Mouse (Mus musculus): ENCODE results near the gene Tas2r143. TPM values are rescaled to one million over a fixed set of nuclear protein-coding genes. Genes with fewer than 3 reads are reported as not detected.

The Tas2r143 gene
- not detected for polyA plus RNA-seq (2021)

DNA sequence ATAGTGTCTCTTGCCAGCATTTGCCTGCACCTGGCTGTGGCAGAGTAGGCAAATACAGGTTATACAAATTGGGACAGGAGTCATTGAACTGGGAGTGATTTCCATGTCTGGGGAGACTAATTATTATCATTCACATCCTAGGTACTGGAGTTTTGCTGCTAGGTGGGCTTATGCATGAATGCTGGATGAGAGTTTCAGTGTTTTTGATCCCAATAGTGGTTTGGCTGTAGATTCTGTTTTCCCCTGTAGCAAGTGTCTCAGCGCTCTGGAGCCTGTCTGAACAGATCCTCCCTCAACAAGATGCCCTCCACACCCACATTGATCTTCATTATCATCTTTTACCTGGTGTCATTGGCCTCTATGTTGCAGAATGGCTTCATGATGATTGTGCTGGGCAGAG is at the start of gene Tas2r143:
Gene Tas2r143, plus strand, starts transcription at position 301 of the 400 bp plus-strand sequence.
- no peaks in the 10 kb centered on the region for H3K27me3 ChIP-seq
- ChIA-PET POLR2A (no interaction called here), CTCF (no interaction called here)
- TF ChIP-seq CTCF (IDR thresholded peaks at IDR 0.05), result no peak
- in situ Hi-C loops (cut with MboI; ENCODE audit: low pct_unique_long_range_greater_than_20kb), result no loop called here
- ATAC-seq (no peak), DNase-seq (ENCODE audit: low read depth, low spot score) (no peak)

DNA sequence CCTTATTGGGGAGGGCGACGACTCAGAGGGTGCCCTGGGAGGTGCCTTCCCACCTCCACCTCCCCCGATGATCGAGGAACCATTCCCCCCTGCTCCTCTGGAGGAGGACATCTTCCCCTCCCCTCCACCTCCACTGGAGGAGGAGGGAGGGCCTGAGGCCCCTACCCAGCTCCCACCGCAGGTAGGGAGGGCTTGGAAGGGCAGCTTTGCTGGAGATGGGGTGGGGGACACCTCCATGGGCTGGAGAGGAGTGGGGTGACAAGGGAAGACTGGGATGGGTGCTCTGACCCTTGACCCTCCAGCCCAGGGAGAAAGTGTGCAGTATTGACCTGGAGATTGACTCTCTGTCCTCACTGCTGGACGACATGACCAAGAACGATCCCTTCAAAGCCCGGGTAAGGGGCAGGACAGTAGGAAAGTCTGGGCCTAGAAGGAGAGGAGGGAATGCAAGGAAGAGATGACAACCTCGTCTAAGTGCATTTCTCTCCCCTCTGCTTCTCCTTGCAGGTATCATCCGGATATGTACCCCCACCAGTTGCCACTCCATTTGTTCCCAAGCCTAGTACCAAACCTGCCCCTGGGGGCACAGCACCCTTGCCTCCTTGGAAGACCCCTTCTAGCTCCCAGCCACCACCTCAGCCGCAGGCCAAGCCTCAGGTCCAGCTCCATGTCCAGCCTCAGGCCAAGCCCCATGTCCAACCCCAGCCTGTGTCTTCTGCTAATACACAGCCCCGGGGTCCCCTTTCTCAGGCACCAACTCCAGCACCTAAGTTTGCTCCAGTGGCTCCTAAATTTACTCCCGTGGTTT is 48.9 kb upstream of the Tas2r143 start:
- ChIA-PET POLR2A (interaction anchor here (1.0 to 1.7 kb wide), 7 partner anchors 9 to 42 kb away, joined by 3 to 9 read pairs (median 5); no protein-coding TSS in a partner anchor), CTCF (interaction anchor here (0.7 to 1.0 kb wide), 2 partner anchors 15 to 26 kb away, joined by 3 to 4 read pairs; partner anchors contain the start of gene Fam131b)
- no peak for DNase-seq (ENCODE audit: low read depth, low spot score)
- ATAC-seq, result no peak
- no peaks in the 10 kb centered on the region for H3K27me3 ChIP-seq
- in situ Hi-C loops (cut with MboI; ENCODE audit: low pct_unique_long_range_greater_than_20kb), result no loop called here
- no peak for TF ChIP-seq CTCF (IDR thresholded peaks at IDR 0.05)

DNA sequence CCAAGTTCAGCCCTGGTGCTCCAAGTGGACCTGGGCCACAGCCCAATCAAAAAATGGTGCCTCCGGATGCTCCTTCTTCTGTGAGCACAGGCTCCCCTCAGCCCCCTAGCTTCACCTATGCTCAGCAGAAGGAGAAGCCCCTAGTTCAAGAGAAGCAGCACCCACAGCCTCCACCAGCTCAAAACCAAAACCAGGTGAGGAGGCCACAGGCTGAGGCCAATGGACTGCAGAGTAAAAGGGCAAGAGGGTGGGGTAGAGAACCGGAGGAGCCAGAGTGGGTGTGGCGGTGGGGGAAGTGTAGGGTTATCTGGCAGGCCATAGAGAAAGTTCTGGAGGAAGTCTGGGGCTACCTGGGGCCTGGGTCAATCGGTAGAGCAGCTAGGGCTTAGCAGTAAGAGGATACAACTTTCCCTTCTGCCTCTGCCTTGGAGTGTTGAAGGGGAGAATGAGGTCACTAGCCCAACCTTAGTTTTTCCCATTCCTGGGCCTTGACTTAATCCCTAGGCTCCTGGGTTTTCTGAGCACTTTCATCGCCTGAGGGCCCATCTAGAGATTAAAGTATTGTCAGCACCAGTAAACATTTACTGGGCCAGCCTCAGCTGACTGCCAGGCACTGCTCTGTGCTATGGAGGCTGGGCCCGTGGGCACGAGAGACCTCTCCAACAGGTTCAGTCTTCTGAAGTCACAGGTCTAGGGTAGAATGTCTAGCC is 48.1 kb upstream of the Tas2r143 start:
- ATAC-seq (no peak), DNase-seq (ENCODE audit: low read depth, low spot score) (no peak)
- no peak for TF ChIP-seq CTCF (IDR thresholded peaks at IDR 0.05)
- no peaks in the 10 kb centered on the region for H3K27me3 ChIP-seq
- POLR2A ChIA-PET, result interaction anchor here (0.6 to 1.6 kb wide), 7 partner anchors 9 to 41 kb away, joined by 3 to 5 read pairs (median 4); no protein-coding TSS in a partner anchor
- CTCF ChIA-PET, result interaction anchor here (0.7 to 1.1 kb wide), 4 partner anchors 15 to 39 kb away, joined by 3 read pairs; no protein-coding TSS in a partner anchor
- in situ Hi-C loops (cut with MboI; ENCODE audit: low pct_unique_long_range_greater_than_20kb), result no loop called here

DNA sequence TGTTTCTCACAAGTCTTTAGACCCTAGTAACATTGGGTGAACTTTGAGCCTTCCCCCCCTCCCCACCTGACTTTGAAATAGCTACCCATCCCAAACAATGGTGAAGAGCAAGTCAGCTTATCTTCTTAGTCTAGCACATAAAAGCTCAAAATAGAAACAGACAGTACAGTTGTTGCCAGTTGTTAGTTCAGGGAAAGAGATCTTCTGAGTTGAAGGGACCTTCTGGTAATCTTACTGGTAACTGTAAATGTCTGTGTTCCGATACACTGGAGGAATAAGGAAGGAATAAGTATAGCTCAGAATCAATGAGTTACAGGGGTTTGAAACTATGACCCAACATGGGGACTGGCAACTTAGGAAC is 47.6 kb upstream of the Tas2r143 start:
- POLR2A ChIA-PET, result interaction anchor here (0.6 to 1.6 kb wide), 7 partner anchors 8 to 43 kb away, joined by 3 to 5 read pairs (median 4); no protein-coding TSS in a partner anchor
- in situ Hi-C loops (cut with MboI; ENCODE audit: low pct_unique_long_range_greater_than_20kb), result no loop called here
- ATAC-seq (no peak), DNase-seq (ENCODE audit: low read depth, low spot score) (no peak)
- H3K27me3 ChIP-seq, result no peaks in the 10 kb centered on the region
- CTCF ChIA-PET, result interaction anchor here (0.7 to 1.1 kb wide), 3 partner anchors 21 to 39 kb away, joined by 3 read pairs; no protein-coding TSS in a partner anchor
- no peak for TF ChIP-seq CTCF (IDR thresholded peaks at IDR 0.05)

DNA sequence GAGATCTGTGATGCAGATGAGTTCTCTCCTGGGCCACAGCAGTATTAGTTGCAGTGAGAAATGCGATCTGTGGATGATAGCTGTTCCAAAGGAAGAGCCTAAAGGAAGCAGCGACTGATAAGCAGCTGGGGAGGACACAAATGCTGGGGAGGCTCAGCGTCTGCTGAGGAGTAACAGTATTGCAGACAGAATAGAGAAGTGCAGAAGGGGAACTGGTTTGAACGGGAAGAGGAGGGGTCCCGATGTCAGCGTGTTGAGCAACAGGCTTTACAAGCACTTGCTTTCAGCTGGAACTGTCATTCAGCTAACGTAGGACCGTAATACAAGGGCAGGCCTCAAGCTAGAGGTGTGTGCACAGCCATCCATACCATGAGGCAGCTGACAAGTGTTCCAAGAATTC is 46.9 kb upstream of the Tas2r143 start:
- DNase-seq (ENCODE audit: low read depth, low spot score) (no peak), ATAC-seq (no peak)
- CTCF ChIA-PET, result interaction anchor here (0.8 to 1.1 kb wide), 2 partner anchors 21 to 36 kb away, joined by 3 read pairs; no protein-coding TSS in a partner anchor
- no peak for TF ChIP-seq CTCF (IDR thresholded peaks at IDR 0.05)
- POLR2A ChIA-PET, result interaction anchor here (0.7 to 1.6 kb wide), 4 partner anchors 11 to 43 kb away, joined by 3 to 4 read pairs (median 4); no protein-coding TSS in a partner anchor
- in situ Hi-C loops (cut with MboI; ENCODE audit: low pct_unique_long_range_greater_than_20kb), result no loop called here
- no peaks in the 10 kb centered on the region for H3K27me3 ChIP-seq

DNA sequence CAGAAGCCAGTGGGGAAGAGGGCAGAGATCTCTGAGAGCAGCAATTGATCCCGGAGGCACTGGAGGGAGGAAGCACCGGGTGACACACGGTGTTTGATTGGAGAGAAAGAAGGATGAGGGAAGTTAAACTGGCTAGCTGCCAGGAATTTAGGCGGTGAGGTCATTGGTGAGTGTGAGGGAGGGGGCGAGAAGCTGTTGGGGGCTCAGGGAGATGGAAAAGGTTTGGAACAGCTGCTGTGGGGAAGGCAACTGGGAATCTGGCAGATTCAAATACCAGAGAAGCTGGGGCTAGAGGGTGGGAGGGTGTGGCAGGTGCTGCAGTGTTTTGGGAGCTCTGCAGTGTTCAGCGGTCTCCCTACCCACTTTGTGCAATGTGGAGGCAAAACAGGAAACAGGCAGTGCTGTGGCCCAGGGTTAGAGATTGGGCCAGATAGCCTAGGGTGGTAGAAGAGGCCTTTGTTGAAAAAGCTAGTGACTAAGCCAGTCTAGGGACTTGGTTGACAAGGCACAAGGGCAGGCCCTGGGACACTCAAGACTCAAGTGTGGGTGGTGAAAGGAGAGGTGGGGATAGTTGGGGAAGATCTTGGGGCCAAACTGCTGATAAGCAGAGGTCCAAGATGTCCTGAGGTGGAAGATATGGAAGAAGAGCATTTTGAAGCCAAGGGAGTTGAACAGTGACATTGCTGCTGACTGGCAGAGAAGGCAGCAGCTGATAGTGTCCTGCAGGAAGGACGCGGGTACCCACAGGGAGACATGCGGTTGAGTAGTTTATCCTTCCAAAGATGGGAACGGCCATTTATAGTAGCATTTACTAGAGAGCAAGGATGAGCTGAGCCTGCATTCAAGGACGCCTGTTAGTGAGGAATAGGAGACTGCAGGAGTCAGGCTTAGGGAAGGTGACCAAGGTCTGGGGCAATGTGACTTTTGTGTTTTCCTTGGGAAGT is 45.7 kb upstream of the Tas2r143 start:
- POLR2A ChIA-PET, result interaction anchor here (0.6 to 1.0 kb wide), 5 partner anchors 9 to 216 kb away, joined by 3 to 10 read pairs (median 5); no protein-coding TSS in a partner anchor
- no peak for ATAC-seq
- H3K27me3 ChIP-seq, result no peaks in the 10 kb centered on the region
- in situ Hi-C loops (cut with MboI; ENCODE audit: low pct_unique_long_range_greater_than_20kb), result no loop called here
- no peak for TF ChIP-seq CTCF (IDR thresholded peaks at IDR 0.05)
- DNase-seq (ENCODE audit: low read depth, low spot score), result no peak
- CTCF ChIA-PET, result interaction anchor here (0.7 to 0.9 kb wide), 2 partner anchors 17 to 188 kb away, joined by 3 read pairs; no protein-coding TSS in a partner anchor

DNA sequence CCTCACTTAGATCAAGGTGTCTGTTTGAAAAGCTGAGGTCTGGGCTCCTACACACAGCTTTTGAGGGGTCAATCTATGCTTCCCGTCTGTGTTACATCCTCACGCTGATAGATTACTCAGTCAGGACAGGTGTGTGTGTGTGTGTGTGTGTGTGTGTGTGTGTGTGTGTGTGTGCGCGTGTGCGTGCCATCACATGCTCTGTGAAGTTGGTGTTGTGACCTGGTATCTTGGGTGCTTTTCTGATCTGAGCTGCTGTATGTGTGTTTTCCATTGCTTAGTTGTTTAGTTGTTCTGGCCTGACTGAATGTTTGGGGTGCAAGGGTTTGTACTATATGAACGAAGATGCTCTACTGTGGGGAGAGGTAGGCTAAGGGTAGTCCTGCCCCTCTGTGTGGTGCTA is 44.7 kb upstream of the Tas2r143 start:
- CTCF ChIA-PET, result no interaction called here
- POLR2A ChIA-PET, result interaction anchor here (0.6 to 1.0 kb wide), 5 partner anchors 8 to 229 kb away, joined by 3 to 10 read pairs (median 3); no protein-coding TSS in a partner anchor
- ATAC-seq (no peak), DNase-seq (ENCODE audit: low read depth, low spot score) (no peak)
- in situ Hi-C loops (cut with MboI; ENCODE audit: low pct_unique_long_range_greater_than_20kb), result no loop called here
- no peaks in the 10 kb centered on the region for H3K27me3 ChIP-seq
- no peak for TF ChIP-seq CTCF (IDR thresholded peaks at IDR 0.05)

DNA sequence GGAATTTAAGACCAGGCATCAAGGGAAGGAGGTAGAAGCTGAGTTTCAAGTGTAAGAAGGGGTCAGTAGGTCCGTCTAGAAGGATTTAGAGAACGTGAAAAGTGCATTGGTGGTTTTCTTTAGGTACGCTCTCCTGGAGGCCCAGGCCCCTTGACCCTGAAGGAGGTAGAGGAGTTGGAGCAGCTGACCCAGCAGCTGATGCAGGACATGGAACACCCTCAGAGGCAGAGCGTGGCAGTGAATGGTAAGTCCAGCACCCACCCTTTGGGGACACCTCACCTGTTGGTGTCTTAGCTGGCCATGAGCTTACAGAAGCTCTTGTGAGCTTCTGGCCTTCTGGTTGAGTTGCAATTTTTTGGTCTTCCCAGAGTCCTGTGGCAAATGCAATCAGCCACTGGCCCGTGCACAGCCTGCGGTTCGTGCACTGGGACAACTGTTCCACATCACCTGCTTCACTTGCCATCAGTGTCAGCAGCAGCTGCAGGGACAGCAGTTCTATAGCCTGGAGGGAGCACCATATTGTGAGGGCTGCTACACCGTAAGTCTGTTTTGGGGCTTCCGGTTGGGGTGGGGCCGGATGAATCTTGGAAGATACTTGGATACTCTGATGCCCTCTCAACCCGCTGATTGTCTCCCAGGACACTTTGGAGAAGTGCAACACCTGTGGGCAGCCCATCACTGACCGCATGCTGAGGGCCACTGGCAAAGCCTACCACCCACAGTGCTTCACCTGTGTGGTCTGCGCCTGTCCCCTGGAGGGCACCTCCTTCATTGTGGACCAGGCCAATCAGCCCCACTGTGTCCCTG is 44.0 kb upstream of the Tas2r143 start:
- DNase-seq (ENCODE audit: low read depth, low spot score), result no peak
- in situ Hi-C loops (cut with MboI; ENCODE audit: low pct_unique_long_range_greater_than_20kb), result no loop called here
- POLR2A ChIA-PET, result interaction anchor here (0.6 to 1.0 kb wide), 3 partner anchors 10 to 228 kb away, joined by 3 to 4 read pairs (median 3); no protein-coding TSS in a partner anchor

DNA sequence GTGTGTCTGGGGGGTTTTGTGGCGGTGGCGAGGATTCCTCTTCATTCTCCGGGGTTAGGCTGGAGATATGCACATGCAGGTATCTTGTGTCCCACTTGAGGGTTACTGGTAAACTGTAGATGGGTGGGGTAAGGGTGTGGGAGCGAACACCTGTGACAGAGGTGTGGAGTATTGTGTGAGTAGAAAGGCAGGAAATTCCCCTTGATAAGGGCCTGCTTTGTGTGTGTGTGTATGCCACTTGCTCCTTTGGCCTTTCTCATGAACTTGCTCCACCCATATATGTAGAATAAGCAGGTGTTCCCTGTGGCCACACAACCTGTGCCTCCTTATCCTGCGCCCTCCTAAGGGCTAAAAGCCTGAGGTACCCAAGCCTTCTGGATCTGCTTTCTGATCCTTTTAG is 43.1 kb upstream of the Tas2r143 start:
- no peak for TF ChIP-seq CTCF (IDR thresholded peaks at IDR 0.05)
- H3K27me3 ChIP-seq, result no peaks in the 10 kb centered on the region
- DNase-seq (ENCODE audit: low read depth, low spot score) (no peak), ATAC-seq (no peak)
- in situ Hi-C loops (cut with MboI; ENCODE audit: low pct_unique_long_range_greater_than_20kb), result no loop called here
- ChIA-PET CTCF (interaction anchor here (0.9 kb wide), 1 partner anchor 15 kb away, joined by 3 read pairs; no protein-coding TSS in a partner anchor), POLR2A (no interaction called here)

More for the DNA sequence above, 44.0 kb upstream of the Tas2r143 start:
- no peak for TF ChIP-seq CTCF (IDR thresholded peaks at IDR 0.05)
- no peaks in the 10 kb centered on the region for H3K27me3 ChIP-seq
- no peak for ATAC-seq
- CTCF ChIA-PET, result no interaction called here
